Mouse (Mus musculus): Measurements from ENCODE around the gene Invs. TPM values are rescaled to one million over a fixed set of nuclear protein-coding genes. Genes with fewer than 3 reads are reported as not detected.
"Not testable (repeated sequence)": the region's sequence is repeated elsewhere in the genome, so short reads cannot be mapped to it uniquely, and the experiment has no call there.

Gene Invs
- polyA plus RNA-seq, 1 experiment from 2014 or later = 7.1 TPM

DNA sequence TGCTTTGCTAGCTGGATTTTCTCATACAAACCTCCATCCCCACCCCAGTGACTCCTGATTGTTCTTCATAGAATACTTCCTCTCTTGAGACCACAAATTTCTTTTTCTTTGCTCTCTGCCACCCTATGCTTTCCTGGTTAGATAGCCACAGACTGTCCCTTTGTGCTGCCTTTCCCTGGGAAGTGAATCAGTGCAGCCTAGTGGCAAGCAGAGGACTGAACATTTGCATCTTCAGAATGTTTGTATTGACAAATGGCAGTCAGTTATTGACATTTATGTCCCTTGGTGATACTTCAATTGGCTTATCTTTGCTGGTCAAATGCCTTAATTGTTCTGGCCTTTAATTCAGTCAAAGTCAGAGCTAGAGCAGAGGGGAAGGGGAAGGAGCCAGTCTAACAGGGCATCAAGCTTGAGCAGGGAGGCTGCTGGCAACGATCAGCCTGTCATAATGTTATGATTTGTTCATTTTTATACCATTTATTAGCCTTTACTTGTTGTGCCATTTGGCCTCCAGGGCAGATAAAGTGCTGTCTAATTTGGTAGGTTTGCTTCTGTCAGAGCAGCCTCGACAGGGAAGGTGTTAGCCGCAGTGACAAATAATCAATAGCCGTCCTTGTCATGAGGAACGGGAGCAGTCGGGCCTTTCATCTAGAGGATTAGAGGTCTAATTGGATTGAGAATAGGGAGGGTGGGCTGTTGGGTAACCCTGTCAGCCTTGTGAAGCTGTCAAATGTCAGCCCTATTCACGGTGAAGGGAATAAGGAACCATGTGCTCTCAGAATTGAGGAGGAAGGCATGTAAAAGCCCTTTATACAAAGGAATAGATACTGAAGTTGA lies 55.6 kb downstream of the Invs start:
- 19% methylated on average over 7 of the region's 7 CpGs for WGBS
- Histone ChIP-seq H3K36me3 (no peaks in the 10 kb centered on the region), H3K4me1 (no peaks in the 10 kb centered on the region), H3K27me3 (ENCODE audit: insufficient read depth, poor library complexity, severe bottlenecking) (no peaks in the 10 kb centered on the region), H3K9me3 (no peaks in the 10 kb centered on the region), H3K27ac (no peak overlapping the region), H3K4me3 (no peak overlapping the region)
- no peak for DNase-seq (ENCODE audit: low spot score)

DNA sequence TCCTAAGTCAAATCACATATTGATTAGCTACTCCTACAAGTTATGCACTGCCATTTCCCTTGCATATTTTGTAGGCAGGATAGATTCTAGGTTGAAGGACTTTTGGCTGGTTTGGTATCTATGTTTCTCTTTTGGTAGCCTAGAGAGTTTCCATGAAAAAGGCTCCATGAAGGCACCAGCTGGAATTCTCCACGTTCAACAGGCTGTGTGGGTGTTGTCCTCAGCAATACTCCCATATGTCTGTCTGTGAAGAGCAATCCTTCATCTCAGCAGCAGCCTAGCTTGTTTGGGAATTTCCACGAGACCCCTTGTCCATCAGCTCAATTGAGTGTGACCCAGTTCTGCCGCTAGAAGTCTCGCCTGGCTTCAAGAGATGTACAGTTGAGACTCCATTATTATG lies 63.1 kb downstream of the Invs start:
- no peak overlapping the region for H3K4me3 ChIP-seq
- H3K4me1 ChIP-seq = no peaks in the 10 kb centered on the region
- no peaks in the 10 kb centered on the region for H3K9me3 ChIP-seq
- no peak overlapping the region for H3K27ac ChIP-seq
- DNase-seq (ENCODE audit: low spot score) = no peak
- WGBS = 84% methylated on average over 4 of the region's 4 CpGs
- no peaks in the 10 kb centered on the region for H3K36me3 ChIP-seq
- H3K27me3 ChIP-seq (ENCODE audit: insufficient read depth, poor library complexity, severe bottlenecking) = no peaks in the 10 kb centered on the region

DNA sequence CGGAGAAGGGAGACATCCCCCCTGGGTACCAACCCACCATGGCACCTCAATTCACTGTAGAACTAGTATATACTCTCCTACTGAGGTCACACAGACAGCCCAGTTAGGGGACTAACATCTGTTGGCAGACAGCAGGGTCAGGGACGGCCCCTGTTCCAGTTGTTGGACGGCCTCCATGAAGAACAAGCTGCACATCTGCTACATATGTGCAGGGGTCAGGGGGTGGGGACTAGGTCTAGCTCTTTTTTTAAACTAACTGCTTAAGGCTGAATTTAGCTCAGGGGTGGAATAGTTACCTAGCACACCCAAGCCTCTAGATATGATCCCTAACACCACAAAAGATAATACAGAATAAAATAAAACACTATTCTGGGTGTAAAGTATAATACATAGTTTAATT lies 82.8 kb downstream of the Invs start:
- Histone ChIP-seq H3K36me3 (no peaks in the 10 kb centered on the region), H3K27me3 (ENCODE audit: insufficient read depth, poor library complexity, severe bottlenecking) (no peaks in the 10 kb centered on the region), H3K9me3 (no peaks in the 10 kb centered on the region), H3K4me1 (no peaks in the 10 kb centered on the region), H3K4me3 (no peak overlapping the region), H3K27ac (no peak overlapping the region)
- WGBS = 75% methylated on average over 3 of the region's 3 CpGs
- no peak for DNase-seq (ENCODE audit: low spot score)

DNA sequence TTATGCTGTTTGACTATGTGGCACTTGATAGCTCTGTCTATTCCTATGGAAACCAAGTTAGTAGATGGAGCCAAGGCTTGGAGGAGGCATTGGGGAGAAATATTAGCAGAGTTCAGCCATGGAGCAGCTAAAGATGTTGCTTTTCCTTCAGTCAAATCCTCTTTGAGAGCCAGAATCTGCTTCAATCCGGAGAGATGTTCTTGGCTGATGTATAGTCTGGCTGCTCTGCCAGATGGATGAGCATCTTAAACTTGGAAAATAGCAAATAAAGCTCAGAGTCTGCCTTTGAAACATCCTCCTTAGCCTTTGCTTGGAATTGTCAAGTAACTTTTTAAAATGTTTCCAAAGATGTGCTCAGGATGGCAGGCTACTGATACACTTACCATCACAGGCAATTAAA lies 91.5 kb downstream of the Invs start:
- H3K4me1 ChIP-seq = no peaks in the 10 kb centered on the region
- no peak overlapping the region for H3K4me3 ChIP-seq
- DNase-seq (ENCODE audit: low spot score) = no peak
- no peaks in the 10 kb centered on the region for H3K9me3 ChIP-seq
- WGBS = 85% methylated on average over 1 of the region's 1 CpGs
- H3K27ac ChIP-seq = no peak overlapping the region
- no peaks in the 10 kb centered on the region for H3K36me3 ChIP-seq
- H3K27me3 ChIP-seq (ENCODE audit: insufficient read depth, poor library complexity, severe bottlenecking) = no peaks in the 10 kb centered on the region

DNA sequence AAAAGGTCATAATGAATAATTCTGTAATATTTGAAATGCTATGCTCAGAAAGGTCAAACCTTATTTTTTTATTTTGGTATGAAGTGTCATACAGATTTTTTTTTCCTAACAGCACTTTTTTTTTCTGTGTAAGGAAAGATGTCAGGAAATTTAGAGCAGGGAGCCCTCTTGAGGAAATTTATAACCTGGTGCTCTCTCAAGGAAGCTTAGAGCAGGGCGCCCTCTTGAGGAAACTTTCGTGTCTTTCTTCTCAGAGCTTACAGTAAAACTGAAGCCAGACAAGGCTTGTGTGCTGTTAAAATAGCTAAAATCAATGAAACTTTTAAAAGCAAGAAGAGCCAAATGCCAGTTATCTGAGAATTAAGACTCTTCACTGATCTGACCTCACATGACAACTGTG lies 101.4 kb downstream of the Invs start:
- no peaks in the 10 kb centered on the region for H3K9me3 ChIP-seq
- no peaks in the 10 kb centered on the region for H3K27me3 ChIP-seq (ENCODE audit: insufficient read depth, poor library complexity, severe bottlenecking)
- H3K4me1 ChIP-seq = no peaks in the 10 kb centered on the region
- DNase-seq (ENCODE audit: low spot score) = no peak
- no peak overlapping the region for H3K27ac ChIP-seq
- no peak overlapping the region for H3K4me3 ChIP-seq
- H3K36me3 ChIP-seq = no peaks in the 10 kb centered on the region
- 6% methylated on average over 2 of the region's 2 CpGs for WGBS

DNA sequence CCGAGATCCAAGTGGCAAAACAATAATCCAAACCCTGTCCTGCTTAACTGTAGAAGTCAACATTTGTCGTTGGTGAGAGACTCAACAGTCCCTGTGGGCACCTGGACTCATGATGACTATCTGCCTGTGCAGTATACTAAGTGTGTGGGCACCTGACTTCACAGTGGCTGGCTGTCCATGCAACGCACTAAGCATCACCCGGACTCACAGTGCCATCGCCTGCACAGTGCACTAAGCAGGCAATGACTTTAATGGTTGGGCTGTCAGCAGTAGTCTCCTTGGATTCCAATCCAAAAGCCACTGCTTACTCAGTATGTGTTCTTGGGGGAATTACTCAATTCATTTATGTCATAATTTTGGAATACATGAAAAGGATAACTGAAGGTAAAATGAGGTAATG lies 102.9 kb downstream of the Invs start:
- Histone ChIP-seq H3K27ac (no peak overlapping the region), H3K27me3 (ENCODE audit: insufficient read depth, poor library complexity, severe bottlenecking) (no peaks in the 10 kb centered on the region), H3K9me3 (no peaks in the 10 kb centered on the region), H3K36me3 (no peaks in the 10 kb centered on the region), H3K4me3 (no peak overlapping the region), H3K4me1 (no peaks in the 10 kb centered on the region)
- no peak for DNase-seq (ENCODE audit: low spot score)
- 80% methylated on average over 5 of the region's 5 CpGs for WGBS

DNA sequence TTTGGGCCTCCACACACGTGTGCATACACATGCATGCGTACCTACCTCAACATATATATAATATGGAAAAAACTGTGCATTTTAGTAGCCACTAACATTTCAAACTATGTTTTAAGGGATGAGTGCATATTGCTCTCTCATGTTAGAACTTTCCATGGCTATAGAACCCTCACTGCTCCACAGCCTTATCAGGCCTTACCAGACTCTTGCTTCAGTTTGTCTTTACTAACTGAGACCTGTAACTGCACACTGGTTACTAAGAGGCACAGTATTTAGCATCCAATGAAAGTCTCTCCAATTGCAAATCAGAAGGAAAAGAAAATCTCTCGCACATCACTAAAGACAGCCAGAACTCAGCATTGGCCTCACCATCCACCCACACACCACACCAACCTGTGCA lies 117.4 kb downstream of the Invs start:
- Histone ChIP-seq H3K27me3 (ENCODE audit: insufficient read depth, poor library complexity, severe bottlenecking) (no peaks in the 10 kb centered on the region), H3K4me1 (no peaks in the 10 kb centered on the region), H3K4me3 (no peak overlapping the region), H3K27ac (no peak overlapping the region), H3K36me3 (no peaks in the 10 kb centered on the region; the same call in 1 of the 2 replicates), H3K9me3 (no peaks in the 10 kb centered on the region)
- WGBS = 90% methylated on average over 3 of the region's 3 CpGs
- DNase-seq (ENCODE audit: low spot score) = no peak

DNA sequence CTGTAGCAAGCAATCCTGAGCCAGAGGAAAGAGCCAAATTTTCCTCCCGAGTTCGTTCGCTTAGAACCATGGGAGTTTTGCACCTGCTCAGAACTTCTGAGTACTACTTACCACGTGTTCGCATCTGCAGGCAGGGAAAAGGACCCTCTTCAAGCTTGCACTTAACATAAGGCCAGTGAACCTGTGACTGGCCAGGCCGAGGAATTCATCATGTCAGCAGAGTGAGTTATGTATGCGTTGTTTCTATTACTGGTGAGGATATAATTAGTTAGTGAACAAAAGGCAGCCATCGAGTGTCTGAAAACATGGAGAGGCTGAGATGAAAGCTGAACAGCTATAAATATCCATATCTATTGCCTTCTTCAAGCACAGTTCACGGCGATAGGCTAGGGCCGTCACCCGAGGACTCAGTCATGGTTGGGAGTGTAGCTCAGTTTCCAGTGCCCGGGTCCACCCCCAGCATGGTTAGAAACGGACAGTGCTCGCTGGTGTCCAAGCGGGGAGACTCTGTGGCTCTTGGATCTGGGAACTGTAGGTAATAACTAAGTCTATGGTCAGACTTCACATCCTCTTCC lies 123.6 kb downstream of the Invs start:
- Histone ChIP-seq H3K36me3 (no peaks in the 10 kb centered on the region), H3K9me3 (no peaks in the 10 kb centered on the region), H3K4me1 (peaks cover 22% of the 10 kb centered on the region), H3K4me3 (no peak overlapping the region), H3K27me3 (ENCODE audit: insufficient read depth, poor library complexity, severe bottlenecking) (no peaks in the 10 kb centered on the region), H3K27ac (peak overlapping the region; percentile 79)
- DNase-seq (ENCODE audit: low spot score) = no peak
- 48% methylated on average over 16 of the region's 16 CpGs for WGBS

DNA sequence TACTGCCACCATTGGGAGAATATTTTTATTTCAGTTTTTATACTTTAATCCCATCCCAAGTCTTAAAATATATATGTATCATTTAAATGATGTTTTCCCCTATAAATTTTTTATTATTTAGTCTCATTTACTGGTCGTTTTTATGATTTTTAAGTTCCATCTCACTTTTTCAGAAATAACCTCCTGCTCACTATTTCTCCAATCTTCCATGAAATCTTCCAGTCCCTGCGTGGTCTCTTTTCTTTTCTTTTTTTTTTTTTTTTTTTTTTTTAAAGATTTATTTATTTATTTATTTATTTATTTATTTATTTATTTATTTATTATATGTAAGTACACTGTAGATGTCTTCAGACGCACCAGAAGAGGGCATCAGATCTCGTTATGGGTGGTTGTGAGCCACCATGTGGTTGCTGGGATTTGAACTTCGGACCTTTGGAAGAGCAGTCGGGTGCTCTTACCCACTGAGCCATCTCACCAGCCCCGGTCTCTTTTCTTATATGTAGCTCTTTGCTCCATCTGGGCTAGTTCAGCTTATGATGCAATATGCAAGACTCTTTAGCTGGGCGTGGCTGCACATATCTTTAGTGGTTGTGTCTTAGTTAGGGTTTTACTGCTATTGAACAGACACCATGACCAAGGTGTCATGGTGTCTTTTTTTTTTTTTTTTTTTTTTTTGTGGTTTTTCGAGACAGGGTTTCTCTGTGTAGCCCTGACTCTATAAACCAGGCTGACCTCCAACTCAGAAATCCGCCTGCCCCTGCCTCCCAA lies 126.3 kb downstream of the Invs start:
- H3K27ac ChIP-seq; H3K9me3 ChIP-seq; H3K36me3 ChIP-seq; H3K4me3 ChIP-seq; DNase-seq (ENCODE audit: low spot score); H3K27me3 ChIP-seq (ENCODE audit: insufficient read depth, poor library complexity, severe bottlenecking): not testable (repeated sequence)
- H3K4me1 ChIP-seq = peaks cover 22% of the 10 kb centered on the region
- WGBS = 88% methylated on average over 10 of the region's 10 CpGs

DNA sequence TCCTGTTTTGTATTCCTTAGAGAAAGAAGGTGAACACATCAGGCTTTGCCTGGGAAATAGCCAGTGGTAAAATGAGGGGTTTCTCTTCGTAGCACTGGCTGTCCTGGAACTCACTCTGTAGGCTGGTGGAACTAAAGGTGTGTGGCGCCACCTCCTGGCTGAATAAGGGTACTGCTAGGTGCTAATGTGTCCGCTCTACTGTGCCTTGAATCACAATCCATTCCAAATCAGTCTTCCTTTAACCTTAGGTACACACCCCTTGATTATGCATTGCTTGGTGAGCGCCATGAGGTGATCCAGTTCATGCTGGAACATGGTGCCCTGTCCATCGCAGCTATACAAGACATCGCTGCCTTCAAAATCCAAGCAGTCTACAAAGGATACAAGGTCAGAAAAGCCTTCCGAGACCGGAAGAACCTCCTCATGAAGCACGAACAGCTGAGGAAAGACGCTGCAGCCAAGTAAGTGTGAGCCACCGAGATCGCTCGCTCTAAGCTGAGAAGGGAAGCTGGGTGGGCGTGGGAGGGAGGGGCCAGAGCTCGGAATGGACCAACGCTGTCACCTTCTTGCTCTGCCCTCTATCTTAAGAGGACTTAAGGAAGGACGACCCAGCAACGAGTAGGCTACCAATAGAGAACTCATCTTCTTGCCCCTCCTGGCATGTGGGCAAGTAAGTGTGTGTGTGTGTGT lies 127.9 kb downstream of the Invs start:
- no peak for DNase-seq (ENCODE audit: low spot score)
- peak overlapping the region; percentile 64; the same call in 1 of the 2 replicates for H3K27ac ChIP-seq
- H3K9me3 ChIP-seq = no peaks in the 10 kb centered on the region
- WGBS = 31% methylated on average over 18 of the region's 18 CpGs
- H3K27me3 ChIP-seq (ENCODE audit: insufficient read depth, poor library complexity, severe bottlenecking) = no peaks in the 10 kb centered on the region
- no peaks in the 10 kb centered on the region for H3K36me3 ChIP-seq
- peaks cover 22% of the 10 kb centered on the region for H3K4me1 ChIP-seq
- peak overlapping the region; percentile 49 for H3K4me3 ChIP-seq

DNA sequence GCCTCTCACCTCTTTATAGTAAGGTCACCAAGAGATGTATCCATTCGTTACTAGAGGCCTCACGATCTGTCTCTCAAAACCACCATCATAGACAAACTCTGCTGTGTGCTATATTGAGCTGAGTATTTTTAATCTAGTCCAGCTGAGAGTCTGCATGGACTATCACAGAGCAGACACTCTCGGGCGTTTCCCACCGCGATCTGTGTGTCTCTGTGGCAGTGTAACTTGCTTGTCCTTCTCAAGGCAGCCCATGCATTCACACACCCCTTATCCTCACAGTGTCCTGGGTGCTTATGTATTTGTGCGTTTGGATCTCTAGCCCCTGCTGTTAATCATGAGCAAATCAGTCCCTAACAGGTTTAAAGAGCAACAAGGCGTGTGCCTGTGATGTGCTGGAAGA lies 133.9 kb downstream of the Invs start:
- Histone ChIP-seq H3K27ac (no peak overlapping the region), H3K4me1 (peaks cover 24% of the 10 kb centered on the region), H3K9me3 (no peaks in the 10 kb centered on the region), H3K4me3 (no peak overlapping the region), H3K27me3 (ENCODE audit: insufficient read depth, poor library complexity, severe bottlenecking) (no peaks in the 10 kb centered on the region), H3K36me3 (no peaks in the 10 kb centered on the region)
- no peak for DNase-seq (ENCODE audit: low spot score)
- 80% methylated on average over 8 of the region's 8 CpGs for WGBS

DNA sequence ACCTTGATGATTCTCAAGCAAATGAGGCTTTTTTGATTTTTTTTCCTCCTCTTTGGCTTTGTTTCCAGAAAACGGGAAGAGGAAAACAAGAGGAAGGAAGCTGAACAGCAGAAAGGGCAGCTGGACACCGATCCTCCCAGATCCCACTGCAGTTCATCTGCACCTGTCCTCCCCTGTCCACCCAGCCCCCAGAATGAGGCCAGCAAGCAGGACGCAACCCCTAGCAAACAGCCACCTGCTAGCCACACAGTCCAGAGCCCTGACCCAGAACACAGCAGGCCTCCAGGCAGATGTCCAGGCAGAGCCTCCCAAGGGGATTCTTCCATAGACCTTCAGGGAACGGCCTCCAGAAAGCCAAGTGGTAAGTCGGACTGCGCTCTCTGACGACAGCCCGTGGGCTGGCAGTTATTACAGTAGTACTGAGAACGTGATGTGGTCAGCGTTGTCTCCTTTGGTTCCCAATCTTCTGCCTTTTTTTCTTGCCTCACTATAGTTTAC lies 136.3 kb downstream of the Invs start:
- peaks cover 28% of the 10 kb centered on the region for H3K4me1 ChIP-seq
- no peak overlapping the region for H3K4me3 ChIP-seq
- peaks cover 10% of the 10 kb centered on the region for H3K36me3 ChIP-seq
- peaks cover 3% of the 10 kb centered on the region; the same call in 1 of the 2 replicates for H3K9me3 ChIP-seq
- 82% methylated on average over 10 of the region's 10 CpGs for WGBS
- DNase-seq (ENCODE audit: low spot score) = no peak
- H3K27me3 ChIP-seq (ENCODE audit: insufficient read depth, poor library complexity, severe bottlenecking) = no peaks in the 10 kb centered on the region
- peak overlapping the region; percentile 37; the same call in 1 of the 2 replicates for H3K27ac ChIP-seq

Data from heart, embryonic 10.5 days (tissue).